Mouse (Mus musculus) heart, adult 8-10 months (tissue): ENCODE measurements around the gene Prm1. TPM values are rescaled to one million over a fixed set of nuclear protein-coding genes. Genes with fewer than 3 reads are reported as not detected.

Experiments used
- DNase-seq: peaks from one replicate; pipeline ENCODE4 v3.0.0; 2022; ENCODE audit warnings: low spot score
- total RNA-seq, 4 experiments: library from RNA; stranded (reverse); gene quantifications; 2 replicates each; pipeline ENCODE4 v1.2.4; 2022

Prm1 gene
- total RNA-seq, 4 experiments from 2014 or later: not detected

DNA sequence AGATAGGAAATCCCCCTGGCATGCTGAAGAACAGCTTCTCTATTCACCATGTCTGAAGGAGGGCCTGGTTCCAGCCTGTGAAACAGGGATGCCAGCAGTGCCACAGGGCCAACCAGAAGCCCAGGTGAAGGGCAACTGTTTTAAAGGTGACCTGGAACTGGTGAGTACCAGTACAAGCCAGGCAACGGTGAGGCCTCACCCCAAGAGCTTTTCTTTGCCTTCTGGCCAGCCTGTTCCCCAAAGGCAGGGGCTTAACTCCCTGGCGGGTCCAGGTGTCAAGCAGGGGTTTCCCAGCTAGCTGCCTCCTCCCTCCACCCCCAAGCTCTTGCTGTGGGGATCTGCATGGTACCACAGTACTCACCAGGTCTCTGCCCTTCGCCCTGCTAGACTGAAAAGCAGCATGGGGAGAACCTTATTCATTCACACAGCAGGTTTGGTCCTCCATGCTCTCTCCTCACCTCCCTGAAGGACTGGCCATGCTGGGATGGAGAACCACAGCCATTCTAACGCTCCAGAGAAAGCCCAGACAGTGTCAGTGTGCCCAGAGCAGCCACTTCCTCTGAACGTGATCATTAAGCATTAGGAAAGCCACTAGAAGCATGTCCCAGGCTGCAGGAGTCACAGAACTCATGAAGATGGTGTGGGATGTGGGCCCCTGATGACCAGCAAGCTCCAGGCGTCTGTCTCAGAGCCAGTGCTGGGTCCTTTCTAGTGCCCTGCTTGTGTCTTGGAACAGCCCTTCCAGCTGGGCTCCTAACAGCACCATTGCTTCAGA, 23.1 kb downstream of the Prm1 start:
- DNase-seq: no peak

DNA sequence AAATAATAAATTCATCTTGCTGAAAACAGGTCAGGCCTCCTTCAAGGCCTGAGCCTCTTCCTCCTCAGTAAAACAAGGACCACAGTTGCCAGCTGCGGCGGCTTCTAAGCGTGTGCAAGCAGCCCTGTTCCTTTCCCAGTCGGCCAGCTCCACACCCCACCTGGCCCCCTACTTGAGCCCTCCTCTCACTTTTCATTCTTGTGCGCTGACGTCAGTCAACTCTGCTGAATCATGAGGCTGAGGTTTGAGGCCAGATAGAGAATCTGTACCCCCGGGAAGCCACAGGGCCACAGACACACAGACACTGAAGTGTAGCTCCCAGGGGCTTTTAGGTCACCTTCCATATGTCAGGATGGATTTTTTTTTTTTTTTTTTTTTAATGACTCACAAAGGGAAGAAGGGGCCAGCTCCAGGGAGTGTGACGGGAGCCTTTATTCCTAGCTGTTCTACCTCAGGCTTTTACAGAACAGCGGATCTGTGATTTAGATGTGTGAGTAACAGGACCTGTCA, 23.7 kb downstream of the Prm1 start:
- no peak for DNase-seq

DNA sequence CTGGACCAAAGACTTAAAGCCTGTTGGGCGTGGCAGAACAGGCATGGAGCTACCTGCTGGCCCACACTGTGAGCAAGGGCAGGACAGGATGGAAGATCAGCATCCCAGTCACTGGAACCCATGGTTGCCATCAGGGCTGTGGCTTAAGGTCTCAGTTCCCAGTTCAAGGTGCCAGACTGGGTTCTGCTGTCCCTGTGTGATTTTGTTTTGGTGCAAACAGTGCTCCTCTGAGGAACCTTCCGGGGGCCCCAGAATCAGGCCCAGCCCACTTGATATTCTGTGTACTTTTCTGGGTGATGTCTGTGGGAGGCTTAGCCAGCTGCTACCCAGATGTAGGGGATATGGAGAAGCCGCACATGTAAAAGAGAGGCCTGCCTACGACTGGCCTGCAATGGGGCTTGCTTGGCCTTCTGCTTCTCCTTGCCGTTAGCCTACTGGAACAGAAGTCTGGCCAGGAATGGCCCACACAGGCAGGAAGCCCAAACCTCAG, 25.0 kb downstream of the Prm1 start:
- DNase-seq: no peak

DNA sequence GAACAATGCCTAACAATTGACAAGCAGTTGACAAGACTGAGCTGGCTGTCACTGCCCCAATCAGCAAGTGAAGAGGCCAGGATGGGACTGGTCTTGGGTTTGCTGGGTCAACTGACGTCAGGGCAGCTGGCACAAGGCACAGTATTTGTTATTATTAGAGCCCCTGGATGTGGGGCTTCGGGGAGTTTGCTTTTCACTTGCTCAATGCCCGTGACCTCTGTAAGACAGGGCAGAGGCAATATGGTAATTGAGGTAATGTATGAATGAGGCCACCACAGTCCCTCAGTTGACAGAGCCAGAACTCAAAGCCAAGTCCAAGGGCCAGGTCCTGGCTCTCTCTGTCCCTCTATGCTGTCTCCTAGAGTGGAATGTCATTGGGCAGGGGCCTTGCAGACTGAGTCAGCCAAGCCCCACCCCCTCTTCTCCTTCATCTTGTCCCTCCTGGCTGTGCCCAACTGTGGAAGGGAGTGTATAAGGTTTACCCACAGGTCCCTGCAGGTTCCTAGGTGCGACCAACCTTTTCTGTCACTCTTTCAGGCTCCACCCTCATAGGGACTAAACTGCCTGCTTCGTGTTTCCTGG, 28.0 kb downstream of the Prm1 start:
- DNase-seq: no peak

DNA sequence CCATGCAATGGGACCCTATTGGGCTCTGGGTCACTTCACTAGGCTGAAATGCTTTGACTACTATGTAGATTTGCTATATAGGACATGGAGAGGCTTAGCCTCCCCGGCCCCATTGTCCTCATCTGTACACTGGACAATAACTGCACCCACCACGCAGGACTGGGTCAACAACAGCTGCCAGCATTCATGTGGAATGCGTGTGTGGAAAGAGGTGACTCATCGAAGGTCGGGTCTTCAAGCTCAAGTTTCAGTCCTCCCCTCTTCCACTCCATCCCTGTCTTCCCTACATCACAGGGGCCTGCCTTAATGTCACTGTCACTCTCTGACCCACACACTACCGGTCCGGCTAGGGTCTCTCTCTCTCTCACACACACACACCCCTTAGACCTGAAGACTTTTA, 29.3 kb downstream of the Prm1 start:
- no peak for DNase-seq

DNA sequence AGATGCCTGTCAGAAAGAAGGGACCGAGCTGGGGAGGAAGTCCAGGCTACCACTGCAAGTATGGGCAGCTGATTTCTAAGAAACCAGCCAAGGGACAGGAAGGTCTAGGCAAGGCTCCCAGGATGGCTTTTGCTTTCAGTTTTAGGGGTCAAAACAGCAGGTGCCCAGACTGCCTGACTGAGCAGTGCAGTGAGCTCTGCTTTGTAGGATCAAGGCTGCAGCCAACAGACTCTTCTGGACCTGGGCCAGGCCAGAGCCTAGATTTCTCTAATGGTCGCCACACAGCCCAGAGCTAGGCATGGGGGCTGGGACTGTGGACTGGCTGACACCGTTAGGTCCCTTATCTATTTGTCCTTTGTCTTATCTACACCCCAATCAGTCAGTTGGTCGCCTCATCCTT, 30.9 kb downstream of the Prm1 start:
- DNase-seq: no peak

DNA sequence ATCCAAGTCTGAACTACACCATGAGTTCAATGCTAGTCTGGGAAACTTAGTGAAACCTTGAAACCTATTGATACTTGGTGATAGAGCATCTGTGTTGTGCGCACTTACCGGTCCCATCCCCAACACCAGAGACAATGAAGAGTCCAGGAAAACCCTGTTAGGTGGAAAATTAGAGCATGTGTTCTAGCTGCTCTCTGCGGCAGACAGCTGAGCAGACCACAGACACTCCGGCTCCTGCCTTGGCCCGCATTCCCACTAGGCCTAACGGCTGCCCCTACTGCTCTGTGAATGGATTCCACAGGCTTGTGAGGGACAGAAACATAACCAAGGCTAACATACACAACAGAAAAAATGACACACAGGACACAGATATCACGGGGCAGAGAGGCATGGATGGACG, 32.1 kb downstream of the Prm1 start:
- DNase-seq: no peak

DNA sequence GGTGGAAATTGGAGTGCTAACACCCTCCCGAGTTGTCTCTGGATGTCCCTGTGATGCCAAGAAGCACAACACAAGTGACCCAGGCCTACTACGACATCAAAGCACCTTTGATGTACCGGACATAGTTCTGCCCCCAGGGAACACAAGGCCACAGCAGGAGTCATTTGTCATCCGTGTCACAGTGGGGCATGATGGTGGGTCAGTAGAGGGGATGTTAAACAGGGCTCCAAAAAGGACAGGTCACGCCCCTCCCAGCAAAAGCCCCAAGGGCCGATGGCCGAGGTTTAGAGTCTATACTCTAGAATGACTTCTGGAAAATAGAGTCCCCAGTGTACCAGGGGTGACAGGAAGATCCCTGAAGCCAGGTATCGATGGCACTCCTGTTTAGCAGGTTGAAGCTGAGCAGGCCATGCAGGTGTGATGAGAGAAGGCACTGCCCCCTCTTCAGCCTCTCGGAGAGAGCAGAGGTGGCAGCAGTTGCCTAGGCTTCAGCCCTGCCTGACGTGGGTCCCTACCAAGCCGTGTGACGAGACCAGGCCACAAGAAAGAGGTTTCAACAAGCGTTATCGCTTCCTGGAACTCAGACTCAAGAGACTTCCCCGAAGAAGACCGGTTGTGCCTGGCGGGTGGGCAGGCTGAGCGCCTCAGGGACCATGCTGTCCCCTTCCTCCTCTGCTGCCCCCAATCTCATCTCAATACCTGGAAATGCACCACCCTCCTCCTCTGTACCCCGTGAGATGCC, 33.7 kb downstream of the Prm1 start:
- DNase-seq: no peak

DNA sequence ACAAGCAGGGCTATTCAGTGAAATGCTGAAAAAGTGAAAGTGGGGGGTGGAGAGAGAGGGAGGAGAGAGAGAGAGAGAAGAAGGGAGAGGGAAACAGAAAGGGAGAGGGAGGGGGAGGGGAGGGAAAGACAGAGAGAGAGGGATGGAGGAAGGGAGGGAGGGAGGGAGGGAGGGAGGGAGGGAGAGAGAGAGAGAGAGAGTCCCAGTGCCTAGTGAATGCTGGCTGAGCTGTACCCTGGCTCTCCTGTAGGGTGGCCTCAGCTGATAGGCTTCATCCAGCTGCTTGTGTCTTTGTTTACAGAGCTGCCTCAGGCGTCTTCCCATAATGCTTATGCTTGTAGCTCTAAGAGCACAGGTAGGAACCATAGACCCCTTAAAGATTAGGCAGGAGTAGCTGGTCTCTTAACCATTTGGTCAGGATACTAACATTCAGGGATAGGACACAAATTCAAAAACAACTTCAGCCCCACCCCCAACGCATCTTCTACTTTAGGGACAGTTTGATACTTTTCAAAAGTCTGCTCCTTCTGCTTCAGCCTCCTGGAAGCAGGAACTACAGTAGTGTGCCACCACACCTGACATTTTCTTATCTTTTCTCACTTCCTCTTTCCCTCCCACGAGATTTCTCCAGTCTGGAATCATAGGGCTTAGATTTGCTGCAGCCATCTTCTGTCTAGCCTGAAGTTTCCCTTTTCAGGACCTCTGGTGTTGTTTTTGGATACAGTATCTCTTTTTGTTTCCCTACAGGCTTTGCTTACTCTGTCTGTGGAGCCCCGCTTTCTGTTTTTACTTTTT, 34.9 kb downstream of the Prm1 start:
- no peak for DNase-seq

DNA sequence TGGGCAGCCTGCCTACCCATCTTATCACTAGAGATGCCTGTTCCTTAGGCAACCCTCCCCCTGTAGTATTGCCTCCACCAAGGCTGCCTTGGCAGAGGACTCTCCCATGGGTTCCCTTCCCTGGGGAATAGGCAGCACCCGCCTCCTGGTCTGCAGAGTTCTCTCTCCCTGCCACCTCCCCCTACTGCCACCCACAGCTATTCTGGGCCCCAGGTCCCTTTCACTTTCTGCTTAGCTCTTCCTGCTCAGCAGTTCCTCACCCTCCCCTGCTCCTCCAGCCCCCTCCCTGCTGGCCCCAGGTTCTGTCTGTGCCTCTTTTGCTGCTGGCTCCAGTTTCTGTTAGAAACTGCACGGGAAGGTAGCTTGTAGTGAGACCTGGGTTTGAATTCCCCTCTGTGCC, 36.0 kb downstream of the Prm1 start:
- DNase-seq: no peak

DNA sequence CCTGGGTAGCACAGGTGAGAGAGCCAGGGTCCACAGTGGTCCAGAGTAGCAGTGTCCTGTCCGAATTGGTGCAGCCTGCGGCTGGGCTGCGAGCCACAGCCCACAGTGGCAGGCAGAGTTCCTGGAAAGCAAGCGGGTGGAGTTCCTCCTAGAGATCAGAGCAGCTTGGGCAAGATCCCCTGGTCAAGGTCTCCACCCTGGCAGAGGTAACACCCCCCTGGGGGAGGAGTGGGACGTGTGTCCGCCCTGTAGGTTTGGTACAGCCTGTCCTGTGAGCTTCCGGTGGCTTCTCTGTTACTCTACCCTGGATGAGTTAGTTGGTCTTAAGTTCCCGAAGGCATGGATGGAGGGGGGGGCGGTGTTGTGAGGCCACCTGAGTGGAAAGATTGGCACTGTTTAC, 36.8 kb downstream of the Prm1 start:
- no peak for DNase-seq

DNA sequence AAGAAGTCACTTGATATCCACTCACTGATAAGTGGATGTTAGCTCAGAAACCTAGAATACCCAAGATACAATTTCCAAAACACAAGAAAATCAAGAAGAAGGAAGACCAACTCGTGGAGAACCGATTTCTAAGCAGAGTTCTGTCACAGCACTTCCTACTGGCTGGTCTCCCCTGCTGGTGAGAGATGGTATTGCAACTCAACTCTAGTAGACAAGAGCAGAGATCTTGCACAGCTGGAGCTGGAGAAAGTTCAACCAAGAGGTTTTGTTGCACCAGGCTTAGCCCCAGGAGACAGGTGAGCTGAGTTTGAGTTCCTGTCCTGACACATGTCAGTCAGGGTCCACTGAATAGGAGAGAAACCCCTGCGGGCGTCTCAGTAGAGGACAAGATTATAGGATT, 38.5 kb downstream of the Prm1 start:
- DNase-seq: peak; percentile 82

DNA sequence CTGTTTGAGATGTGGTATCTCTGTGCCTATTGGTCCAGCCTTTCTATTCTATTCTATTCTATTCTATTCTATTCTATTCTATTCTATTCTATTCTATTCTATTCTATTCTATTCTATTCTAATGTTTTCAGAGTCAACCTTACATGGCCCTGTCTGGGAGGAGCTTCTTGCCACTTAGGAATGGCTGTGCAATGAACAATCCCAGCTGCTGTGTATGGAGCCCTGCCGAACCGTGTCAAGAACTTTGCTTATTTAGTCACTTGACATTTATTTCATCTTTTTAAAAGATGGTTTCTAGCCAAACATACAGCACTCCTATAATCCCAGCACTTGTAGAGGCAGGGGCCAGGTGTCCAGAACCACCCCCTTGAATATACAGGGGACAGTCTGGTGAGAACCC, 41.3 kb downstream of the Prm1 start:
- no peak for DNase-seq

DNA sequence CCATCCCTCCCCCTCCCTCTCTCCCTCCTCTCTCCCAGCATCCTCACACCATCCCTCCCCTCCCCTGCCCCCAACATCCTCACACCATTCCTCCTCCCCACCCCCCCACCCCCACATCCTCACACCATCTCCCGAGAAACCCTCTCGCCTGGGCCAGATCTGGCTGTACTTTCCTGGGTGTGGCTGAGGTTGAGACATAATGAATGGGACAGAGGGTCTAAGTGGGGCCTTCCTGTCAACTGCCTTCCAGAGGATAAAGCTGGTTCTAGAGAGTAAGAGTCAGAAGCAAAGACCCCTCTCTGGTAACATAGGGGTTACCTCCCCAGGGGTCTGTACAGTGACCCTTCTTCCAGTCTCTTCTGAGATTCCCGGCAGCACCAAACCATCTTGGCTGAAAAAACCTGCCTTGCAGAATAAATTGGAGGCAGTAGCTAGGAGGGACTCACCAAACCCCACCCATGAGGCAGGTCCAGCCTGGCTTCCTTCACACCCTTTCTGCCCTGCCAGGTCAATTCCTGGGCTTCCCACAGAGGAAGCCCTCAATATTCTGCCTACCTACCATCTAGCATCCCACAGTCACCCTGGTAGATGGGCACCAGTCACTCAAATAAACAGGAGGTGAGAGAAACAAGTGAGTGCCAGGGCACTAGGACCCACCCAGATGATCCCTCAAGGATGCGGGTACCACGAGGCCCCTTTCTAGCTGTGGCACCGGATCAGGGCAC, 41.9 kb downstream of the Prm1 start:
- no peak for DNase-seq

DNA sequence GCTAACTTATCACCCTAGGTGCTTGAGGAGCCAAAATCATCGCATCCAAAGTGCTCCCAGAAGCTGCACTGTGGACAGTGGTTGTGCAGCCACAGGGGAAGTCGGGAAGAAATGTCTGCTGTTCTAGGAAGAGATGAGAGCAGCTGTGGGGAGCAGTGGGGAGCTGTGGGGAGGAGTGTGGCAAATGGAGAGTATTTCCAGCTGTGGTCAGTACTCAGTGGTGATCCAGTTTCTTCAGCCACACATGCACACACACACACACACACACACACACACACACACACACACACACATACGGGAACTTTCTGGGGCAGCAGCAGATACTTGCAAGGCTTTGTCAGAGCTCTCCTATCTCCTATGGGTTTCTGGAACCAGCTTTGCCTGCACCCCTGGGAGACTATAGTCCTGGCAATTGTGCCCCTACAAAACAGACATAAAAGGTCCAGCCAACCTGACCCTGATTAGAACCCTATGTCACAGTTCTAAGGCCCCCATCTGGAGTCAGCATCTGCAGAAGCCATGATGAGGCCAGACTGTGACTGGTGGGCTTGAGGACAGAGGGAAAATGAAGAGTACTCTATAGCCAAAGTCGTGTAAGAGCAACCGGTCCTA, 43.0 kb downstream of the Prm1 start:
- DNase-seq: no peak

DNA sequence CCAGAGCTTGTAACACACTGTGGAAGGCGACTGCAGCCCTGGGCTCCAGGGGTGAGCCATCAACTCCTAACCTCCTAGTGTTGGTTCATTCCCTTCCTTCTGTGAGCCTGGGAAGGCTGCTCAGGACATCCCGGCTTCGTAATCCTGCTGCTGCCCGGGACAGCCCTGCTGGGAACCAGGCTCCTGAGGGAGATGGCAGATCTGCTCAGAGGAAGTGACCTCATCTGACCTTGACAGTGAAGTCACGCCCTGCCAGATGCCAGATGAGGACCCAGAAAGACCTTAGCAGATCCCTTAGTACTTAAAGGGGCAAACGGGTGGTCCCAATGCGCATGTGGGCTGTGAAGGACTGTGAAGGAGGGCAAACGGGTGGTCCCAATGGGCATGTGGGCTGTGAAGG, 44.5 kb downstream of the Prm1 start:
- no peak for DNase-seq

DNA sequence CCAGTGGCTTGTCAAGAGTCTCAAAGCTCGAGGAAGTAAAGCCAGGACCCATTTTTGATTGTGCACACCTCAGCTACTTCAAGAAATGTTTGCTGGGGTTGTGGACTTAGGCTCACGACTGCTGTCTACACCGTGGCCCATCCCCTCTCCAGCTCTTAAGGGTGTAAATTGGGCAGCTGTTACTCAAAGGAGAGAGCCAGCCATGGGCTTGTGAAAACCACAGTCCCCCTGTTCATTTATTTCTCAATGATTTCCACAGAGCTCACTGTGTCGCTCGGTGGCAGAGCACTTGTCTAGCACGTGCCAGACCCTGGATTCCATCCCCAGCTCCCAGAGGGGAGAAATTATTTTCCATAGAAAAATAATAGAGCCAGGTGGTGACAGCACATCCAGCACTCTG, 49.5 kb downstream of the Prm1 start:
- DNase-seq: no peak

DNA sequence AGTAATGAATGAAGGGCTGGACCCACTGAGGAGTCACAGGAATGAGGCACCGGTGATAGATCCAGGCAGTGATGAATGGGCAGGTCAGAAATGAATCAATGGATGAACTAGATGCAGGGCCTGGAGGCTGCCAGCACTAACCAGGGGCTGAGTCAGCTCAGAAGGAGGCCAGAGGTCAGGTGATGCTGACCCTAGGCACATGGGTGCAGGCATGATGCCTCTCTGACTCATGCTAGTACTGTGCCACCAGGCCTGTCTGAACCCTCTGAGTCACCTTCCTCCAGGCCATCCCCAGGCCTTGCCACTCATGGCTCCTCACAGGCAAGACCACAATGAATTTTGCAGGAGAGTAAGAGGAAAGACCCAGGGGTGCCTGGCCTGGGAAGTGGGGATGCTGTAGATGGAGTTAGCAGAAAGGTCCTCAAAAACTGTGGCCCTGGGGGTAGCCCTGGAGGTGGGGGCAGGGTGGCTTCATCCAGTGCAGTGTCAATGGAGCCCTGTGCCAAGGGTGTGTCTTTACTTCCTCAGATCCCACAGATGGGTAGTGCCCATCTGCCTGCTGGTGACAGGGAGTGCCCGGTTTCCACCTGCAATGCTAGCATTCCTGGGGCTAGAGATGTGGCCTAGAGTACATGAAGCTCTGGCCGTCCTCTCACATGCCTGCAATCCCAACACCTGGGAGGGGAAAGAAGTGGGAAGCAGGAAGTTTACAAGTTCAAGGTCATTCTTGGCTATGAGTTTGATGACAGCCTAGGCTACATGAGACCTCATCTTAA, 50.9 kb downstream of the Prm1 start:
- no peak for DNase-seq

DNA sequence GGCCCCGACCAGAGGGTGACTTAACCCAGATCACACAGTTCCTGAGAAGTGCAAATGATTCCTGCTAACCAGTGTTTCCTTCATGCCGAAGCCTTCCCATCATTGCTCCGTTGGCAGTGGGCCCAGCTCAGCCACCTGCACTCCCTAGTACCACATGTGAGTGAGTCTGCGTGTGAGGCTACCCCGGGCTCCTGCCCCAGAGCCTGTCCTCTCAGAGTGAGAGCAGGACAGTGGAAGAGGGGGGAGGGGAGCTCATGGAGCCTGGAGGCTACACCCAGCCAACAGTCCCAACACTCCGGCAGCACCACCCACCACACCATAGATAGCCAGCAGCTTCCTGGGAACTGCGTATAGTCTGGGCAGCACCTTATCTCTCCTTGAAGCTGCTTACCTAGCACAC, 55.8 kb downstream of the Prm1 start:
- no peak for DNase-seq

DNA sequence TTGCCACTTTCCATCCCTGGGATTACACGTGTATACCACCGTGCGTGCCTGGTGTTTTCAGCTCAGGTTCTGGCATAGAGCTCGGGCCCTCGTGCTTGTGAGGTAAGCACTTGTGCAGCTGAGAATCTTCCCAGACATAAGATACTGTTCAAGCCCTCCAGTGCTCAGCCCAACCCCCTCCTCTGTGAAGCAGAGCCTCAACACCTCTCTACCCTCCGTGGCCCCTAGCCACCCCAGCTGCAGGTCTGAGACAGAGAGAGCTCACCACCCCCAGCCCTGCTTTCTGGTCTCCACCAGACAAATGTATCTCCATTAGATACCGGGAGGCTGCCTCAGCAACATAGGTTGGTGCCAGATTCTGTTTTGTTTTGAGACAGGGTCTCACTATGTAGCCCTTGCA, 56.4 kb downstream of the Prm1 start:
- no peak for DNase-seq
